Mouse (Mus musculus) thymus, postnatal 4 days (tissue): Measurements from ENCODE around the gene Cdc5l.
"Not testable (repeated sequence)": the region's sequence is repeated elsewhere in the genome, so short reads cannot be mapped to it uniquely, and the experiment has no call there.

ENCODE experiments used
- DNase-seq: peaks from one replicate; pipeline ENCODE4 v3.0.0; 2021

Gene Cdc5l

GRCm38 (mm10) chr17:45433419-45434261 lies at the start of gene Cdc5l:
Cdc5l (minus strand) TSS chr17:45433737.
- peak; percentile 95 for DNase-seq

GRCm38 (mm10) chr17:45480429-45480828 lies 46.9 kb upstream of the Cdc5l start:
- peak; percentile 80 for DNase-seq

DNA sequence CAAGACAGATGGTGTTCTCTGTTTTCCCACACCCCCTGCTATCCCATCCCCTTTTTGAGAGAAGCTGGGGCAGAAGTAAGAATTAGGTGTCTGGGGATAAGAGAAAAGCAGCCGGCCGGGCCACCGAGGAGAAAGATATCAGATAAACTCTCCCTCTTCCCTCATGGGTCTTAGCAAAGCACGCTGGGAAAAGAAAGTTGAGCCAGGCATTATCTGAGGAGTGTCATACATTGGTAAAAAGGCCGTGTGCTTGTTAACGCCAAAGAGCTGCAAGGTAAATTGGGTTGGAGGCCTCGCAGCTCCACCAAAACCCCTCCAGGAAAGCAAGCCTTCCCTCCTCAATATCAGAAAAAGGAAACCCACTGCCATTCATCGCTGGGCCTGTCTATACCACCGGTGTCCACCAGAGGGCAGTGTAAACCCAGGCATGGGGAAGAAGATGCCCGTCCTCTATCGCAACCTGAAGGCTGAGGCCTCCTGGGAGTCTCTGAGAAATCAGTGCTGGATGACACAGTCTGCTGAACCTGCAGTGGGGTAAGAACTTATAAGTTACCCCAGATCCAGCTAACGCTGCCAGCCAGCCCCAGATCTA lies 44.8 kb upstream of the Cdc5l start:
- DNase-seq, result peak; percentile 95

GRCm38 (mm10) chr17:45474669-45475465 lies 41.3 kb upstream of the Cdc5l start, which contains the start of gene Spats1:
Spats1 (minus strand) TSS chr17:45475415.
- DNase-seq, result peak; percentile 74

GRCm38 (mm10) chr17:45474146-45474545 lies 40.6 kb upstream of the Cdc5l start:
- no peak for DNase-seq

GRCm38 (mm10) chr17:45473667-45474066 lies 40.1 kb upstream of the Cdc5l start:
- no peak for DNase-seq

GRCm38 (mm10) chr17:45470726-45471125 lies 37.2 kb upstream of the Cdc5l start:
- DNase-seq, result no peak

- no peak for DNase-seq
Observed at GRCm38 (mm10) chr17:45468302-45468701, 34.8 kb upstream of the Cdc5l start.

GRCm38 (mm10) chr17:45466701-45467100 lies 33.2 kb upstream of the Cdc5l start:
- DNase-seq, result no peak

DNA sequence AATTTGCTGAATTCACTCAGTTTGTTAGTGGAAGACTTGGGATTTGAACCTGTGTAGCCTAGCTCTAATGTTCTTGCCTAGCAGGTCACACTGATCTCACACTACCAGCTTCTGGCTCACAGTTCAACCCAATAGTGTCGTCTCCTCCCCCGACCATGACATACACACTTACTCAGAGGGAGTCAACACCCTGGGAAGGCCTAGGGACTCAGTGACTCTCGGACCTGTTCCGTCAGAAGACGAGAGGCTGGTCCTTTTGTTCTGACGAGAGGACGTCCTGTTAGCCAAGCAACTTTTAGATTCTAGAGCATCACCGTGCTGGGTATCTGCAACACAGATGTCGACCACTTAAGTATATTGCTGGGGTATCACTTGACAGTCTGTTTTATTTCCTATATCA lies 30.7 kb upstream of the Cdc5l start:
- DNase-seq, result no peak

GRCm38 (mm10) chr17:45462506-45462905 lies 29.0 kb upstream of the Cdc5l start:
- peak; percentile 40 for DNase-seq

- DNase-seq, result no peak
Observed at GRCm38 (mm10) chr17:45459062-45459461, 25.5 kb upstream of the Cdc5l start.

- DNase-seq, result no peak
Observed at GRCm38 (mm10) chr17:45458516-45458915, 25.0 kb upstream of the Cdc5l start.

- DNase-seq, result peak; percentile 41
Observed at GRCm38 (mm10) chr17:45457487-45457886, 23.9 kb upstream of the Cdc5l start.

DNA sequence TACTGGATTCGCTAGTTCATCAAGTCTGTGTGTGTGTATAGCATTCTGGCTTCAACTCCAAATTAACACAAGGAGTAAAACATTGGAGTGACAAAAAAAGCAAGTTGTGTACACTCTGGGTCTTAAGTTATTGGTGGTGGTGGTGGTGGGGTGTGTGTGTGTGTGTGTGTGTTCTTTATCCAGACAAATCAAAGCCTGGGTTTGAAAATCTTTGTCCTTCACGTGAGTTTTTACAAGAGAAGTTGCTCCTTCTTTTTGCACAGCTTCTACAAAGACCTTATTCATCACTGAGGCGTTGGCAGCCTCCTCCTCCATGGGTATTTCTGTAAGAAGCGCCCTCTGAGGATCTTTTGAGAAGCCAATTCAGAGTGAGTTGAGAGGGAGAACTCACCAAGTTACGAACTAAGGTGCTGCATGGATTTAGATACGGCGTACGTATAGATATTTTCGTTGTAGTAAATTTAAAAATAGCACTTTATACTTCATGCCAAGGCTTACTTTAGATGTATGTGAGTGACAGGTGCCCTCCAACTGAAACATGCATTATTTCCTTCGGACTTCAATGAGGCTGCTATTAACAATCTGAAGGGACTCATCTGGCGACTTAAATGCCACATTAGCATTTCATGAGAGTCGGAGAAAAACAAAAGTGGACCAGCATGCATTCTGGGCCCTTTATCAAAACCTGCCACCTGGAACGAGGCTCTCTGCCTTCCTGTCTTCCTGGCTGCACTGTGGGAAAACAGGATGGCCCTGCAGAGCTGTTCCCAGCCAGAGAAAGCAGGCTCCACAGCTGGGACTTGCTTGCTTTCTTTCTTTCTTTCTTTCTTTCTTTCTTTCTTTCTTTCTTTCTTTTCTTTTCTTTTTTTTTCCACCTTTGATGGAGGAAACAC lies 23.0 kb upstream of the Cdc5l start:
- DNase-seq, result no peak

GRCm38 (mm10) chr17:45455783-45456182 lies 22.2 kb upstream of the Cdc5l start:
- DNase-seq, result not testable (repeated sequence)

DNA sequence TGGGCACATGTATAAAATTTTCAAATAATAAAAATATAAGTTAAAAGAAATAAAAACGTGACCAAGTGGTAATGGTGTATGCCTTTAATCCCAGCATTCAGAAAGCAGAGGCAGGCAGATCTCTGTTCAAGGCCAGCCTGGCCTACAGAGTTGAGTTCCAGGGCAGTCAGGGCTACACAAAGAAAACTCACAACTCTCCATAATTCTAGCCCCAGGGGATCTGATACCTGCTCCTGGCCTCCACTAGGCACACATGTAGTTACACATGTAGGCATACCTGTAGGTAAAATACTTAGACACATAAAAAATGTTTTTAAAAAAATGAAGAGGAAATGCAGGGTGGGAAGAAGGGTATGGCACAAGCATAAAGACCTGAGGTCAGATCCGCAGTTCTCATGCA lies 21.3 kb upstream of the Cdc5l start:
- DNase-seq, result no peak

- no peak for DNase-seq
Observed at GRCm38 (mm10) chr17:45452271-45452670, 18.7 kb upstream of the Cdc5l start.

DNA sequence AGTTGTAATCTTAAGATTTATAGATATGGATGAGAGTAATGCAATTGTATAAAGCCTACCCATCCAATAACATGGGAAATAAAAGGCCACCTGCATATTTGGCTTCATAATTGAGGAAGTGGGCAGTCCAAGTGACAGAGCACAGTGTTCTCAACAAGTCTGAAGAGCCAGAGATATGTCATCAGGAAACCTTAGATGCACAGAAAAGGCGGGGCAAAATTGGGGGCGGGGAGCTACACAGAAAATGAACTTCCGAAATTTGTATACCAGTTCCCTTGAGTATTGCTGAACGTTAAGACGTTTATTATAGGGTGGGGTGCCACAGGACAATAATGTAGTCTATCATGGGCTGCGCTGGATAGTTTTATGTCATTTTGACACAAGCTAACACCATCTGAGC lies 16.6 kb upstream of the Cdc5l start:
- DNase-seq, result no peak

- DNase-seq, result no peak
Observed at GRCm38 (mm10) chr17:45449586-45449985, 16.0 kb upstream of the Cdc5l start.

DNA sequence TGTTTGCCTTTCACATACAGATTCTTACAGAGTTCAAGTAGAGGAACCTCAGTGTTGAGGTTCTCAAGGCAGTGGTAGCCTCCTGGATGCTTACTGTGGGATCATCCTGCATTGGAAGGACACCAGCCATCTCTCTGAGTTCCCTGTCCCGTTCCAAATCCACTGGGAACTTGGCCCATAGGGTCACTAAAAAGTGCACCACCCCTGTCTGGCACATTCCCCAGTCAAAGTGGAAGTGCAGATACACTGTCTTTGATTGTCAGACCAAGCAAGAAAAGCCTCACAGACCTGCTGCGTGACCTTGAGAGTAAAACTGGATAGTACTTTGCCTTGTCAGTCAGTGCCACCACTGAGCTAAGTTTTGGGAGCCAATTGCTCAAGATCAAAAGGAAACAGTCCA lies 13.5 kb upstream of the Cdc5l start:
- no peak for DNase-seq

- no peak for DNase-seq
Observed at GRCm38 (mm10) chr17:45445923-45446322, 12.4 kb upstream of the Cdc5l start.

- no peak for DNase-seq
Observed at GRCm38 (mm10) chr17:45434262-45434590, 689 bp upstream of the Cdc5l start.
